Mouse (Mus musculus) naive thymus-derived CD4-positive, alpha-beta T cell, adult 2 months (primary cell): ENCODE data around the gene Inhba.

Experiments used
- DNase-seq: peaks from one replicate; pipeline ENCODE4 v3.0.0-alpha.2; 2011; ENCODE audit warnings: low read depth

Gene Inhba

DNA sequence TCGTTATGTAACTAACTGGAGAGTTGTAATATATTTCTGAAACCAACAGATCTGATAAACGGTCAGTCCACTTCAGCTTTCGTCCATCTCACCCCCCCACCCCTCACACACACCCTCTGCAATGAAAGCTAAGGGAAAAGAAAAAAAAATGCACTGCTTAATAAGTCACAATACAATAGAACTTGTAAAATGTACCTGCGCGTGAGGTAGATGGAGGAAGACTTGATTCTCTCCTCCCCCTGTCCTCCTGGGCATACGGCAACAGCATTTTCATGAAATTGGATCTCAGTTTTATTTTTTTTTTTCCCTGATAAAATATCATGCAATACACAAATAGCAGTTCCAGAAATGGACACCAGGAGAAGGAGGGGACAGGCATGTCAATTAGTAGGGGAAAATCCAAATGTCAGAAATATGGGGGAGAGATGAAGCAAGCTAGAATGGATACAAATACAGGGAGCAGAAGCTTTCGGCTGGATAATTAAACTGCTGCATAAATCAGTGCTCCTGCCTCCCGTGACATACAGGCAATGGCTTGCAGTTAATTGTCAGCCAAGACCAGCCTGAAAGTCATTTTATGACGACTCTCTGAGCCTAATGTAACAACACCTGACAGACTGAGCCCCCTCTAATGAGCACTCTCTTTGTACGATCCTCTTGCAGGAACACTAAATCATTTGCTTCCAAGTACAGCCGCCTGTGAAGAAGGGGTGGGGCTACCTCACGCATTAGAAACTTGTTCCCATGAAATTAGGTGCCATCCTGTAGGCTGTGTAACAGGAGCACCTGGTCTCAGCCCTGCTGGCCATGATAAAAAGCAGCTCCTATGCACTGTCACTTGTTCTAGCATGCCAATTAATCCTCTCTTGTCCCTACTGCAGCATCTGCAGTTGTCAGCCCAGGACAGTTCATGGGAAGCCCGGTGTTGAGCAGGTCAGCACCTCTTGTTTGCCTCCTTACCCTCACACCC lies 11.7 kb downstream of the Inhba start:
- no peak for DNase-seq

DNA sequence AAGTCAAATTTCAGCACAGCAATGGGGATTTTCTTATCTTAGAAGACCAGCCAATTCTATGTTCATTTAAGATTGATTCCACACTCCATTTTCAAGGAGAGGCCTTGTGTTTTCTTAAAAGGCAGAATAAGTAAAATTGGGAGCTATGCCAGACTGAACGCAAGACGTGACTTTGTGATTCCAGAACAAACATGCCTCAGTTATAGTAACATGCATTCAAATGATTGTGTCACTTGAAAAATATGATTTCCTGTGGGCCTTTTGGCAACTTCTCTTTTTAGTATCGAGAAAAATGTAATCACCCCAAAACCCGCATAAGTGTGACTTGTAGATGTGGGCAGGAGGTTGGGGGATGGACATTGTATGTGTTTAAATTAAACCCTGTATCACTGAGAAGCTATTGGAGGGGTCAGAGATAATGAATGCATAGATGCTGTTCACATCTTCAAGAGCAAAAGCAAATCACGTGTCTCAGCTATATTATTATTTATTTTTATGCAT lies 19.0 kb downstream of the Inhba start:
- no peak for DNase-seq

GRCm38 (mm10) chr13:16032425-16032824 lies 20.8 kb downstream of the Inhba start:
- no peak for DNase-seq

DNA sequence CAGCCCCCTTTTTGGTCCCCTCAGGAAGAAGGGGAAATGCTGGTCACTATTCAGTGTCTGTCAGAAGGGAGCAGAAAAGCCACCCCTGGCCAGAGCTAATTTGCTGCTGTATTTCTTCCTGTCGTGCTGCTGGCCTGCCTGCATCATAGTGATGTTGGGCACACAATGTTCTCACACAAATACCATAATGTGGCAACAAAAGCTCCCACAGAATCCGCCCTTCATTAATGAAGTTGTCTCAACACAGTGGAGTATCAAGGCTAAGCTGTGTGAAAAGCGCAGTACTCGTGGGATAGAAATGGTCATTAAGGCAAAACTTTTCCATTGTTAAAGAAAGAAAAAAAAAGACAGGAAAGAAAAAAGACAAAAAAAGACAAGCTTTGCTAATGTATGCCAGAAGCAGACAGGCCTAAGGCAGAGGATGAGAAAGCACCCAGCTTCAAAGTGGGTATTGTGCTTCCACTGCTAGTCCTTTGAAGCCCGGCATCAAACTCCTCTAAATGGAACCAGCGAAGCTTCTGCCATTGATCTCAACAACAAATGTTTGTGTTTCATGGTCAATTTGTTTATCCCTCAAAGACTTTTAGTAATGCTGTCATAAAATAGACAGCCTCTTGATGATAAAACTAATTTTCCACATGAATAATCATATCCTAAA lies 21.4 kb downstream of the Inhba start:
- no peak for DNase-seq

GRCm38 (mm10) chr13:16069079-16069478 lies 57.4 kb downstream of the Inhba start:
- no peak for DNase-seq

GRCm38 (mm10) chr13:16077276-16077675 lies 65.6 kb downstream of the Inhba start:
- DNase-seq: no peak

- DNase-seq: no peak
These were observed 66.6 kb downstream of the Inhba start for GRCm38 (mm10) chr13:16078216-16078731.

DNA sequence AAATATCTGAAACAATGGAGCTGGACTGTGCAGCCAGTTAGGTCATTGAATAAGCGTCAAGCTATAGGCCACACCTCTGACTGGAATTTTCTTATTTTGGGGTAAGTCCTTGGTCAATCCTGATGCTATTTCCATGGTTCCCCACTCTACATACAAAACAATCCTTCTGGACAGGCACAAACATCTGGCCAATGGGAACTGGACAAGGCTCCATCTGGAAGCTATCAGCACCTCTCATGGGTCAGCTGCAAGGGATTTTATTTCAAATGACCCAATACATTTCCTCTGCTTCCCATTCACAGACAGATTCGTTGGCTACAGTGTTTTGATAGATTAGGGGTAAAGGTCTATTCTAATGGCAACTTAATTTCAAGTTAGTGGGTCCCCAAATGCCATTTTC lies 68.6 kb downstream of the Inhba start:
- DNase-seq: no peak
